Mouse (Mus musculus): Measurements from ENCODE around the gene Crim1.
A peak's percentile ranks its signal among the peaks of the same experiment; 100 is the strongest.
"Not testable (repeated sequence)": the region's sequence is repeated elsewhere in the genome, so short reads cannot be mapped to it uniquely, and the experiment has no call there.

Crim1 gene

DNA sequence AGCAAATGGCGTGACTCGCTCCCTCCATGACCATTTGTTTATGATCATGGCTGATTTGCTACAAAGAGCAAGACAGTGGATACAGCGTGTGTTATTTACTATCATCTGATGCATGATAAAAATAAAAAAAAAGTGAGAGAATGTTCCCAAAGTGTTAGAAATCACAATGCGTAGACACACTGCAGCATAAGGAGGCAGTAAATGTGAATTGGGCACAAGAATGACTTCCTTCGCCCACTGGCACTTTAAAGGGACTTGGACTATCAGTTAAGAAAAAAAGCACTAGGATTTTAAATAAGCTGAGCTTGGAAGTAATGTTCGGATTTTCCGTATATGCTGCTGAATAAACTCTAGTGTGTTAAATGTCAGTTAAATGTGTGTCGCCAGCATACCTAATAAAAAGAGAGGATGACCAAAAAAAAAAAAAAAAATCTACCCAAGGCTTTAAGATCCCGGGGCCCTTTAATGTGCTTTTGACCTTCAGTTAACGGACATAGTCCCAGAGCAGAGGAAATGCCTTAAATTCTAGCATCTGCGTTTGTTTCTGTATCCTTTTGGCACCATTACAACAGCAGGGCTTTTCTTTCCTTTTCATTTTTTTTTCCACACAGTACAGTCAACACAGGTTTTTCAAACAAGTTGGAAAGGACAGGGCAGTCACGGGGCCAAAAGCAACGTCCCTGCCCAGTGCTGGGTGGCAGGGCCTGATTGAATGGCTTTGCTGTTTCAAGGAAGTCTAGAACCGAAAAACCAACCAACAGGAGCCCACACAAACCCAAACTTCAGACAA, 50.3 kb downstream of the Crim1 start:
- DNase-seq (ENCODE audit: low read depth, low spot score): no peak

DNA sequence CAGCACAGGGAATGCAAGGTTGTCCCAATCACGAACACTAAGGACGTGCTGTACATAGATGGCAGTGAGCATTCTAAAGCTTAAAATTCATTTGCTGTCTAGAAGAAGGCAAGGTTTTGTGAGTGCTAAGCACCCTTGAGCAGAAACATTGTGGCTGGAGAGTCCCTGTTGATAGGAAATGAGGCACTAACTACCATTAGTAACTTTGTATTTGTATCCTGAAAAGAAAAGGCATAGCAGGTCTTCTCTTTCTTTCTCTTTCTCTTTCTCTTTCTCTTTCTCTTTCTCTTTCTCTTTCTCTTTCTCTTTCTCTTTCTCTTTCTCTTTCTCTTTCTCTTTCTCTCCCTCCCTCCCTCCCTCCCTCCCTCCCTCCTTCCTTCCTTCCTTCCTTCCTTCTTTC, 53.5 kb downstream of the Crim1 start:
- DNase-seq (ENCODE audit: low read depth, low spot score): not testable (repeated sequence)

DNA sequence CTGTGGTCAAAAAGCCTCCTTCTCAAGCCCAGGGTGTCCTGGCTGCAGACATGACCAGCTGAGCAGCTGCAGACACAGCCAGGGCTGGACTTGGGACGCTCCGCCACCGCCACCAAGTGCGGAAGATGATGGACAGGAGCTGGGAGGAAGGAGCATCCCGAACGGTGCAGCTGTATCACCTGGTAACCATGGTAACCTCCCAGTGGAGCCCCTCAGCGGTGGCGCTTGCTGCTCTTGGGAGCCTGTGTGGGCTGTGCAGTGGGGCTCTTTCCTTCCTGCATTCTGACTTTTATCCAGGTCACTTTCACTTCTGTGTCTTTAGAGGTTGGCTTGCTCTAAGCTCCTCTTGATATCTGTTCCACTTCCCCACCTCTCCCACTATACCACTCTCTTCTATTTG, 54.2 kb downstream of the Crim1 start:
- DNase-seq (ENCODE audit: low read depth, low spot score): no peak

DNA sequence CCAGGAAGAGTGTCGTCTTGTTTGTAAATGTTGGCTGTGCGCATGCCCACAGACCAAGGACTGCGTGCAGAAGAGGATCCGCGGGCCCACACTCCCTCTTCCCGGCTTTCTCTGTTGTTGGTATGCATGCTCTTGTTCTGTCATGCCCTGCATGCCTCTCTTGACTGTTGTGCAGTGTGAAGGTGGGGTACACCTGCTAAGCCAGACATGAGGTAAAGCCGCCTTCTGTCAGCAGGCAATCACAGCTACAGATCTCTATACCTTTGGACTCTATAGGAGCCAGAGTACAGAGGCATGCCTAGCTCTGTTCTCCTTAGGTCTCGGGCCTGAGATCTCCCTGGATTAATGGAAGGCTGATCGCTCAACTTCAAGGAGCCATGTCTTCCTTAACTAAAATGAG, 55.7 kb downstream of the Crim1 start:
- DNase-seq (ENCODE audit: low read depth, low spot score): no peak

DNA sequence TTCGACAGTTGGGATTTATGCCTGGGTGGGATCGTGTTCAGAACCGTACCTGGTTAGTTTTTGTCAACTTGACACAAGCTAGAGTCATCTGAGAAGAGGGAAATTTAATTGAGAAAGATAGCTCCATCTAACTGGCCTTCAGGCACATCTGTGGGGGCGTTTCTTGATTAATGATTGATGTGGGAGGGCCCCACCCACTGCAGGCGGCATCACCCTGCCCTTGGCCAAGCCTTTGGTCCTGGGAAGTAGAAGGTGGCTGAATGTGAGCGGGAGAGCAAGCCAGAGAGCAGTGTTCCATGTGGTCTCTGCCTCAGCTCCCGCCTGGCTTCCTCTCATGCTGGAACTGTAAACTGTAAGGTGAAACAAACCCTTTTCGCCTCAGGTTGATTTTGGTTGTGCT, 56.5 kb downstream of the Crim1 start:
- DNase-seq (ENCODE audit: low read depth, low spot score): no peak

DNA sequence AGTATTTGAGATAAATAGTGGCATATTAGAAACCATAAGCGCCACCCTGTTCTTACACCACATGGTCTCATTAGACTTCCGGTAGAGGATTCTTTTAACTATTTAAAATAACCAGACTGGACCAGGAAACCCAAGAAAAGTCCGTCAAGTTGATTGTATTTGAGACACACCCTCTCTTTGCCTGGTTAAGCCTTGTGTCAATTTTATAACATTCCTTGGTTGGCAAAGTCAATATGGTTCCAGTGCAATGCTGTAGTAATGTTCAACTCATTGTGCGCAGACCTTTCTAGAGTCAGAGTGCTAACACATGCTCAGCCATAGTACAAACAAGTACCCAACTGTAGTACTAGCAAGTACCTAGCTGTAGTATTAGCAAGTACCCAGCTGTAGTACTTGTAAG, 61.6 kb downstream of the Crim1 start:
- DNase-seq (ENCODE audit: low read depth, low spot score): no peak

DNA sequence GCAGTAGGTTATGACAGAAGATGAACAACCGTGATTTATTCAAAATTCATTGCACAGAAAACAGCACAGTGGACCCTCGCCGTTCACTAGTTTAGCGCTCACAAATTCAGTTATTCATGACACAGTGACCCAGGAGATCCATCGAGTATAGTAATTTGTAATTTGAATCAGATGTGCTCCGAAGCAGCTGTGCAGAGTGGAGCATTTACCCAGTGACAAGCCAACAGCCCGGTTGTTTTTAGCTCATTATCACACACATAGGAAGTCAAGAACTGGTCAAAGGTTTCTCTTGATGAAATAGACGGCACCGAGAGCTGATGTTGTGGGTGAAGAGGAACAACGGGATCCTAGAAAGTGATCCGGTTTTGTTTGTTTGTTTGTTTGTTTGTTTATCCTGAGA, 64.1 kb downstream of the Crim1 start:
- DNase-seq (ENCODE audit: low read depth, low spot score): peak; percentile 46

DNA sequence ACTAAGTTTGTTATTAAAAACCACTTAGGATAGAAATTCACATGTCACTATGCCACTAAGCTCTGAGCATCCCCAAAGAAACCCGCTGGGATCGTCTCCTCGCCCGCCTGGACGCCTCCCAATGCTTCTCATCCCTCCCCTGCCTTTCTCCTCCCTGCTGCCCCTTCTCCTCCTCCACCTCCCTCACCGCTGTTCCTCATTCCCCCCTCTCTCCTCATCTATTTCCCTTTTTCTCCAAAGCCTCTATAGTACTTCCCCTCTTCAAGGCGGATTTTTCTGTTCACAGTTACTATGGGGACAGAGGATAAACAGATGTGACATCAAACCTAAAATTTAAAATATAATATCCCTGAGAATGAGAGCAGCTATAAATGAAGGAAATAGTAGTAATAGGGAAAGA, 65.1 kb downstream of the Crim1 start:
- DNase-seq (ENCODE audit: low read depth, low spot score): no peak

DNA sequence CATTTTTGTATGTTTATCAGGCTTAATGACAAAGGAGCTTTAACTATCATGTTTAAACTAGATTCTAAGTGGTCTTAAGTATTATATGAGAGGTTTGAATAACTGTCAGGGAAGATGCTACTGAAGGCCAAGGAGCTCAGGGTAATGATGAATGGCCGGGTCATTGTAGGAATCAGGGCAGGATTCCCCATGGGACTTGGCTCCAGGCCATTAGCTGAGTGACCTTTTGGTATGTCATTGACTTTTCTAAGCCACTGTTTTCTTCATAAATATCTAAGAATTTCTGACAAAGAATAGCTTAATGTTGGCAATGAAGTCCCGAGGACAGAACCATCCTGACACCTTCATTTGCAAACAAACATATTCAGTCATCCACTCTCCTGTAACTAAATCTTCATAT, 66.2 kb downstream of the Crim1 start:
- DNase-seq (ENCODE audit: low read depth, low spot score): no peak

DNA sequence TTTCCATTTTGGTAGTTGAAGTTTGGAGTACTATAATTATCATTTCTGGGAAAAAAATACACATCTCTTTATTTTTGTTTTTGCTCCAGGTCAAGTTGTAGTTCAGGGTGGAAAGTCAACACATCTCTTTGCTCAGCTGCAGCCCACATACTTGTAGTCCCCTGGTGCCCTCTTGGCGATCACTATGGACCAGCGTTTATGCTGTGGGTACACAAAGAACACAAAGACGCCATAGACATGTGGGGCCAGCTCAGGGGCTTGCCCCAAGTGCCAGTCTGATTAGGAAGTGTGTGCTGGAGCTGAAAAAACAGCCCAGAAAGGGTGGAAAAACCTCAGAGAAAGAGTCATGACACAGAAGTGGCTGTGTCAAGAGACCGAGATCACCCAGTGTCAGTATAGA, 68.5 kb downstream of the Crim1 start:
- no peak for DNase-seq (ENCODE audit: low read depth, low spot score)

DNA sequence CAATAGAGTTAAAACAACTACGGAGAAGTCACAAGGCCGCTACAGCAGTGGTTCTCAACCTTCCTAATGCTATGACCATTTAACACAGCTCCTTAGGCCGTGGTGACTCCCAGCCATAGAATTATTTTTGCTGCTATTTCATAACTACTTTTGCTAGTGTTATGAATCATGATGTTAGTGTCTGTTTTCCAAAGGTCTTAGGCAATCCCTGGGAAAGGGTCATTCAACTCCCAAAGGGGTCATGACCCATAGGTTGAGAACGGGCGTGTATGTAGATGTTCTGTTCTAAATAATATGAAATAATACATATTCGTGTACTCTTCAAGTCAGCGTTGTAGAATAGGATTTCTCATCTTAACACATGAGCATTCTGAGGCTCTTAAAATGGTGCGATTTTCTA, 69.3 kb downstream of the Crim1 start:
- DNase-seq (ENCODE audit: low read depth, low spot score): no peak

DNA sequence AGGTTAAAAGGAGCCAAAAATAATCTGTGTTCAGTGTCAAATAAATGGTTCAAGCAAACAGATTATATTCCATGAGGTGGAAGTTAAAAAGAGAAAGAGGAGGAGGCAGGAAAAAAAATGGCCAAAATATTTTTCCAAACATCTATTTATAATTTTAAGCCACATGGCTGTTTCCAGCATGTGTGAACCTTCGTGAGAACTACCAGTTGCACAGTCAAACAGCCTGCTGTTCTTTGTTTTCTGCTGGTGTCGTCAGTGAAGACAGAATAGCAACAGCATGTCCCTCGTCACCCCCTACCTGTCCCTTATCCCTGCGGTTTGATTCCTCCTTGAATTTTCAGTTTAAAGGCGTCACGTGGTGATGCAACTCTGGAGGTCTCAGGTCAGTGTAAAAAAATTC, 70.0 kb downstream of the Crim1 start:
- DNase-seq (ENCODE audit: low read depth, low spot score): no peak

DNA sequence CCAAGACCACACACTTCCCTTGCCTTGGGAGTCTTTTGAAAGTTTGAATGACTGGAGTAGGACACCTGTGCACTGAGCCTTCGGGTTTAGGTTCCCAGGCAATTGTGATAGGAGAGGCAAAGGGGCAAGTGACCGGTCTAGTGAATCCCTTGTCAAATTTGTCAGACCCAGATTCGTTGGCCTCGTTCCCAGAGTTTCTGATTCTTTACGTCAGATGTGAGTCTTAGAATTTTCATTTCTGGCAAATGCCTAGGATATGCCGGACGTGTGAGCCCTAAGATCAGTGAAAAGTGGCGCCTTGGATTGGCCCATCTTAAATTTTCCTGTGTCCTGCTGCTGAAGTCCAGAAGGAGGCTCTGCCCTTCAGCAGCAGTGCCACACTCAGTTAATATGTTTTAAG, 71.7 kb downstream of the Crim1 start:
- DNase-seq (ENCODE audit: low read depth, low spot score): no peak

DNA sequence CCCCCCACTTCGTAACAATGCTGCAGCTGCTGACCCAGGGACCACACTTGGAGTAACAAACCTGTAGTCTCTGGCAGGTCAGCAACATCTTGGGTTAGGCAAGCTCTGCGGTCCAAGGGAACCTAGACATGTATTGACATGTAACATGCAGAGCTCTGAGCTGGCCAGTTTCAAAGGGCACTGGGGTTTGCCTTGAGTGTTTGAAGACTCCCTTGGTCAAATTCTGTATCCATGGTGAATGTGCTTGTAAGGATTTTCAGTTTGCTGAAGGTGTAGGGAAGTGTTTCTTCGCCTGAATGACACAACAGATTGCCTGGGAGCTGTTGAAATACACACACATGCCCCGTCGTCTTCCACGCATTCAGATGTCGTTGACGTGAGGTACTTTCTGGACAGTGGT, 72.1 kb downstream of the Crim1 start:
- no peak for DNase-seq (ENCODE audit: low read depth, low spot score)

DNA sequence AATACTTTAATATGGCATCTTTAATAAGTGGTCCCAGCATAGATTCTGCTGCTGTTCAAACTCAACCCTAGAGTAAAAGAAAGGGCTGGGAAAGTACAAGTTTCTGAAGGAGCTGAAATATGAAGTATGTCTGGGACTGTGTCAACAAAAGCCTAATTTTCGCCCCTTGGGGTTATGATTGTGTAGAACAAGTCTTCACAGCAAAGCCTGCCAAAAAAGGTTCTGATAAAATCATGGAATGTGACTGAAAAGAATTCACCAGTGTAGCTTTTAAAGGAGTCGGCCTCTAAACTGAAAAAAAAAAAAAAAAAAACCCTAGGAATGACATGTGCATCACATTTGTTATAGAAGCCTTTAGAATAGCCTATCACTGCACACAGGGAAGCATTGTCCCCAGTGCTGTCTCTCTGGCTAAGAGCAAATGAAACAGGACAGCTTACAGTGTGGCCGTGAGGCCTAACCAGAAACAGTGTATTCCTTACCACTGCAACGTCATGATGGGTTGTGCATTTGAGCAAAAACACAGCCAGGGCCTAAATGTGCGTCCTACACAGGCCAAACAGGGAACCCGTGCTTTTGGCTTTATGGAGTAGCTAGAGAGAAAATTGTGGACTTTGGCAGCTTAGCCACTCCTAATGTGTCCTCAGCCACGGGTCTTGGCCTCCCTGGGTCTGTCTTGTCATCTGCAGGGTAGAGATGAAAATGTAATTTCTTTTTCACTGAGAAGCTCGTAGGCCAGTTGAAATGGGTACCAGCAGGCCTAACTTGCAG, 72.8 kb downstream of the Crim1 start:
- DNase-seq (ENCODE audit: low read depth, low spot score): no peak

DNA sequence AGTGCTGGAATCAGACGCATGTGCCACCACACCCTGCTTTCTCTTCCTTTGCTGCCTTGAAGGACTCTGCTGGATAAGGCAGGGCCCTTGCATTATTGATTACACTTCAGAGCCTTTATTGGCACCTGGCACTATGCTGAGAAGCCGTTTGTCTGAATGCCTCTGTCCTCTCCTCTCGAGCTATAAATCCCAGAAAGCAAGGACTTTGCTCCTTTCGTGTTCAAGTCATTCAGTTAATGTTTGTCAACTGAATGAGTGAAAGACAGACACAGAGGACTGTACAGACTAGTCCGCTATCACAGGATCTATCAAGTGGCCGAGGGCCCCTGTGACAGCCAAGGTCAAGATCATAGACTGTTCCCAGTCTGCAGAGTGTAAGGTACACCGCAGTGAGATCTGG, 73.8 kb downstream of the Crim1 start:
- DNase-seq (ENCODE audit: low read depth, low spot score): no peak

DNA sequence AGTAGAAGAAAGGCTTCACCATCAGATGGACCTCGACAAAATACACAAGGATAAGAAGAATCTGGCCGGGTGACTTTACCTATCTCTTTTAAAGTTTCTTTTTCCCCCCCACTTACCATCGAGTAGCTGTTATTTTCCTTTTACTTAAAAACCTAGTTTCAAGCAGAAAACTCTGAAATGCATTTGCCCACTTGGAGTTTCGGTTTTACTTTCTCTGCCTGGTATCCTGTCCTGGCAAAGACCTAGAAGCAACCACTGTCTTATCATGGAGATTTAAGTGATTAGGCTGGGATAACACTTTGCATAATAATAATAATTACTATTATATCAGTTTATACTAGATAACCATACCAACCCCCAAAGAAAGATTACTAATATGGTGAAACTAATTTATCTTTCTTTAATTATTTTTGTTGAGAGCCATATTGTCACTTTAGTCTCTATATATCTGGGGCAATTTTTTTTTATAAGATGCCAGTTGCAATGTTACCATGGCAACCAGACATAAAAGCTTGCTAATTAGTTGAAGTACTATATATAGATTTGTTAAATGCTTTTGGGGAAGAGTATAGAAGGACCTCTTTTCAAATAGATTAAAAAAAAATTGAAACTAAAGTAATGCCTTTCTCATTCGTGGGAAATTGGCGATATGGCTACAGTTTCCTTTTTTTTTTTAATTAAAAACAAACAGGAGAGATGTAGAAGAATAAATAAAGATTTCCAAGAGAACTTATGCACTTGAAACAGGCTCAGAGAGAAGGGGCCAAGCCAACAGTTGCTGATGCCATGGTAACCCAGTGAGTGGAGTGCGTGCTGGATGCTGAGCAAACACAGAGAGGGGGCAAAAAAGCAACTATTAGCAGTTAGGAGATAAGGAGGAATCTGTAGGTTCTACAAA, 74.8 kb downstream of the Crim1 start:
- DNase-seq (ENCODE audit: low read depth, low spot score): no peak

DNA sequence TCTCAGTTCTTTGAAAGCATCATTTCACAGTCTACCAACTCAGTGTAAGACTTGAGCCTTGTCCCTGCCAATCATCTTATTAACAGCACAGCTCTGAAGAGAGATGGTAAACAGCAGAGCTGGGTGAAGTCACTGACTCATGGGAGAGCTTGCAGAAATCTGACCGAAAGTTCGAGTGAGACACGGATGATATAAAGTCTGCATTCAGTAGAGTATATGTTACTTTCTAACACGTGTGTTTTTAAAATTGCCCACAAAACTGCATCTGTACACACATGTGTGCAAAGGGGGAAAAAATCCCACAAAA, 75.4 kb downstream of the Crim1 start:
- DNase-seq (ENCODE audit: low read depth, low spot score): no peak

DNA sequence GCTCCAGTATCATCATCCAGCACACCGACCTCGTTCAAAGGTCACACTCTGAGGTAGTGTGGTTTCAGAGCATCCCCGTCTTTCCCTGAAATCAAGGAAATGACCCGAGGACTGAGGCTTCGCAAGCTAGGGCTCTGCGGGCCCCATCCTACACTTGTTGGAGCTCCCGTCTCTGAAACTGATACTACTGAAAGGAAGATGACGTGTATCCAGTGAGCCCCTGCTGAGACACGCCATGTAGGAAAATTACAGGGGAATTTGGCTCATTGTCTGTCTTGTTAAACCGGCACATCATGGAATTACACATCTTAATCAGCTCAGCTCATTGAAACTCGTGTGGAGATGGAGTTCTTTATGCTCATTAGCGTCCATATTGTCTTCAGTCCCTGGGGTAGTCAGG, 79.1 kb downstream of the Crim1 start:
- DNase-seq (ENCODE audit: low read depth, low spot score): no peak

DNA sequence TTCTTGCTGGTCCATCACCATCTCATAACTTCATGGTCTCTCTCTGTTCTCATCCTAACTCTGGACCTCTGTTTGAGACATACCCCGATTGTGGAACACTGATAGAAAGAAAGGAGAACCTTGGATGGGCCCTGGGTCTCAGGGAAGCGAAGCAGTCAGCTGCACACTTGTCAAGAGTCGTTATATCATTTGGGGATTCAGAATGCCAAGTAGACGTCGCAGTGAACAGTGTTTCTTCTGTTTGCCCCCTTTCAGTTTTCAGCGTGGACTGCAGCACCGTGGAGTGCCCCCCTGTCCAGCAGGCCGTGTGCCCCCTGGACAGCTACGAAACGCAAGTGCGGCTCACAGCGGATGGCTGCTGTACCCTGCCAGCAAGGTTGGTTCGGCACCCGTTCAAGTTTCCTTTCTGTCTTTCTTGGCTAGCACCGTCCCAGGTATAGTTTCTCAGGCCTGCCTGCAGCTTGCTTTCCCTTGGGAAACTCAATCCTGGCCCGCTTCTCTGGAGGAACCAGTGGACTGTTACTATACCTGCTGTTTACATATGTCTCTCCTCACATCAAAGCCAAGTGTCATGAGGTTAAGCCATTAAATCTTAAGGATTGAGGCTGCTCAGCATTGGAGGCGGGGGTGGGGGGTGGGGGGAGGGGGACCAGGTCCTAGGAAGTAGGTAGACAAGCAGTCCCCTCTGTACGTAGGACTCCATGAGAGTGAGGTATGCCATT, 81.1 kb downstream of the Crim1 start:
- DNase-seq (ENCODE audit: low read depth, low spot score): no peak

DNA sequence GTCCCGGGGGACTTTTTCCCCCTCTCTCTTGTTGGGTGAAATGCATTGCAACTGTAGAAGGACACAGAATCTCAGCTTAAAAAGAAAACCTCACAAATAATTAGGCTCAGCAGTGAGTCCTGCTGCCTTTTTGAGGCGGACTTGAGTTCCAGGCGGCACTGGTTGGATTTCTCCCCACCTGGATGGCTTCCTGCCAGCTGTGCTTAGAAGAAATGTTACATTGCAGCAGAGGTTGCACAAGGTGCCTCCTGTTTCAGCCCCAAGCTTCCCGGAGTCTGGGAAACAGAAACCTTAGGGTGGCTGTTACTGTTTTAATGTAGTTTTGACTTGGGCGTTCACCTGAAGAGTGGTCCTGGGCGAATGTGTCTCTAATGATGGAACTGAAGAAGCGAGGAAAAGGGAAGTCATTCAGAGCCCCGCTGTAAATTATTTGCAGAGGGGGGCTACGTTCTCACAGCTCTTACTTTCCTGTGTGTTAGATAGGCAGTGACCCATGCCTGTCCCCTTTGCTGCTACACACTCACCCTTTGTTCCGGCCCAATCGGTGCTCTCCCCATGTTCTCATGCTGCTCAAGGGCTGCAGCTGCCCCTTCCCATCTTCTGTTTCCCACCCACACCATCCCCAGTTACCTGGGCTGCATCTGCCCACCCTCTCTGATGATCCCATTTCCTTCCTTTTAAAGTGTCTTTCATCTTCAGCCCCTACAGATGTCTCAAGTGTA, 83.4 kb downstream of the Crim1 start:
- no peak for DNase-seq (ENCODE audit: low read depth, low spot score)

Data from forelimb bud, embryonic 11.5 days (tissue).